Mouse (Mus musculus): ENCODE results near the gene Drd4. TPM values are rescaled to one million over a fixed set of nuclear protein-coding genes. Genes with fewer than 3 reads are reported as not detected.

The Drd4 gene
- total and polyA plus RNA-seq, 3 experiments: not detected

DNA sequence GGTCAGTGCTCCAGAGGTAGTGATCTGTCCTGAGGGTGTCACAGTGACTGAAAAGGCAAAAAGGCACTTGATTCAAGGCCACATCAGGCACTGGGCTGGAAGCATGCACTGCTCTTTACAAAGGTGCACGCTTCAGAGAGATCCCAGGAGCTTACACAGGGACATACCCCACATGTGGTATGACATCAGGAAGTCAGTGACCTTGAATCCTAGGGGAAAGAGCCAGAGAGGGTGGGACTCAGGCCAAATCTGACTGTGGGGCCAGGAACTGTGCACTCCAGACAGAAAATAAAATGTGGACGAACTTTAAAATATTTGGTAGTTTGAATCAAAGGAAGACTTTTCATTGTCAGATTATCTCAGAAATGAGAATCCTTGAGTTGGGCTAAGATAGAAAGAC is 22.6 kb downstream of the Drd4 start:
- in situ Hi-C loops (cut with MboI; ENCODE audit: low pct_ligation_motif_present, low pct_unique_long_range_greater_than_20kb, low sequenced_read_pairs) (no loop called here), dilution Hi-C loops (cut with MboI; ENCODE audit: extremely low pct_ligation_motif_present, extremely low pct_unique_long_range_greater_than_20kb, low sequenced_read_pairs) (no loop called here)
- Histone ChIP-seq H3K9me3 (replicated peaks; ENCODE audit: low read length) (no peaks in the 10 kb centered on the region), H3K4me1 (ENCODE audit: control insufficient read depth in 1 of 2, insufficient read depth in 2 of 2) (peaks cover 2 to 3% of the 10 kb centered on the region in 2 experiments; a peak in 2 of 4 replicates), H3K27ac (ENCODE audit: insufficient read depth, low read depth) (no peak overlapping the region), H3K79me2 (replicated peaks; ENCODE audit: control insufficient read depth, extremely low read depth, insufficient read depth, poor library complexity, severe bottlenecking) (no peaks in the 10 kb centered on the region), H3K4me2 (ENCODE audit: insufficient read depth, low read depth, poor library complexity, severe bottlenecking) (no peak overlapping the region), H3K9ac (ENCODE audit: insufficient read depth, low read depth) (no peak overlapping the region), H3K27me3 (replicated peaks) (no peaks in the 10 kb centered on the region), H3K36me3 (replicated peaks in 1 of 2; ENCODE audit: control insufficient read depth in 1 of 2, insufficient read depth in 1 of 2, low read length in 1 of 2) (peaks cover 62 to 91% of the 10 kb centered on the region in 2 experiments), H3K4me3 (replicated peaks in 1 of 3; ENCODE audit: low read depth in 2 of 3, low read length in 2 of 3, poor library complexity in 1 of 3) (no peak overlapping the region)
- DNase-seq (ENCODE audit: extremely low read depth): no peak
- TF ChIP-seq MXI1 (IDR thresholded peaks at IDR 0.05; ENCODE audit: low read depth, low read length) (no peak), CTCF (conservative IDR thresholded peaks at IDR 0.05 in 1 of 2, IDR thresholded peaks at IDR 0.05 in 1 of 2; ENCODE audit: low read depth in 2 of 2, low read length in 2 of 2) (no peak), E2F4 (IDR thresholded peaks at IDR 0.05; ENCODE audit: insufficient replicate concordance, low read depth, low read length) (no peak), NRF1 (IDR thresholded peaks at IDR 0.05; ENCODE audit: low read depth, low read length) (no peak), CHD2 (IDR thresholded peaks at IDR 0.05; ENCODE audit: low read length) (no peak), MAZ (IDR thresholded peaks at IDR 0.05; ENCODE audit: low read depth, low read length) (no peak), IRF4 (IDR thresholded peaks at IDR 0.05; ENCODE audit: low read depth, low read length) (no peak)

DNA sequence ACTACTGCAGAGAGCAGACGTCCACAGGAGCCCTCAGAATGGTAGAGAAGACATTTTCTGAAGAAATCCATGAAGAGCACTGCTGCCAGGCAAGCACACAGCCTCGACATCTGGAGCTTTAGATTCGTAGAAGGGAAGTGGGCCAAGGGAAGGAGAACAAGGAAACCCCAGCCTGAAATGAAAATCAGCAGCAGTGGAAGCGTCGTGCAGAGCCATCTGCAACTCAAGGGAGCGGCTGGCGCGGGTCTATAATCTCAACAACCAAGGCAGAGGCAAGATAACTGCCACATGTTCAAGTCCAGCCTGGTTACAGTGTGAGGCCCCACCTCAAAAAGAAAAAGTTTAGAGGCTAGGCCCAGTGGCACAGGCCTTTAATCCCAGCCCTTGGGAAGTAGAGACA is 23.3 kb downstream of the Drd4 start:
- no peak overlapping the region for H3K4me3 ChIP-seq (replicated peaks in 1 of 3; ENCODE audit: low read depth in 2 of 3, low read length in 2 of 3, poor library complexity in 1 of 3)
- in situ Hi-C loops (cut with MboI; ENCODE audit: low pct_ligation_motif_present, low pct_unique_long_range_greater_than_20kb, low sequenced_read_pairs) (loop anchor here (5.0 kb wide), 1 partner anchor 38 kb away; the partner anchor contains the start of genes Cdhr5 and Sct), dilution Hi-C loops (cut with MboI; ENCODE audit: extremely low pct_ligation_motif_present, extremely low pct_unique_long_range_greater_than_20kb, low sequenced_read_pairs) (no loop called here)
- H3K4me2 ChIP-seq (ENCODE audit: insufficient read depth, low read depth, poor library complexity, severe bottlenecking): no peak overlapping the region
- H3K4me1 ChIP-seq (ENCODE audit: control insufficient read depth in 1 of 2, insufficient read depth in 2 of 2): peaks cover 0 to 3% of the 10 kb centered on the region in 2 experiments; a peak in 1 of 4 replicates
- H3K27ac ChIP-seq (ENCODE audit: insufficient read depth, low read depth): no peak overlapping the region
- peaks cover 59 to 91% of the 10 kb centered on the region in 2 experiments for H3K36me3 ChIP-seq (replicated peaks in 1 of 2; ENCODE audit: control insufficient read depth in 1 of 2, insufficient read depth in 1 of 2, low read length in 1 of 2)
- H3K9me3 ChIP-seq (replicated peaks; ENCODE audit: low read length): no peaks in the 10 kb centered on the region
- TF ChIP-seq USF1 (IDR thresholded peaks at IDR 0.05; ENCODE audit: low read depth, low read length) (no peak), HCFC1 (IDR thresholded peaks at IDR 0.05; ENCODE audit: low read depth, low read length) (no peak), CTCF (conservative IDR thresholded peaks at IDR 0.05 in 1 of 2, IDR thresholded peaks at IDR 0.05 in 1 of 2; ENCODE audit: low read depth in 2 of 2, low read length in 2 of 2) (no peak), ELF1 (IDR thresholded peaks at IDR 0.05; ENCODE audit: low read depth, low read length) (no peak), RCOR1 (conservative IDR thresholded peaks at IDR 0.05; ENCODE audit: low read depth, low read length) (no peak), MAX (IDR thresholded peaks at IDR 0.05; ENCODE audit: low read length) (no peak), ZMIZ1 (IDR thresholded peaks at IDR 0.05; ENCODE audit: low read depth, low read length) (no peak), CHD2 (IDR thresholded peaks at IDR 0.05; ENCODE audit: low read length) (no peak), TBP (conservative IDR thresholded peaks at IDR 0.05; ENCODE audit: low read depth, low read length) (no peak), MEF2A (IDR thresholded peaks at IDR 0.05; ENCODE audit: borderline replicate concordance, low read depth, low read length) (no peak), CHD1 (IDR thresholded peaks at IDR 0.05; ENCODE audit: low read depth, low read length) (no peak), KAT2A (IDR thresholded peaks at IDR 0.05; ENCODE audit: insufficient replicate concordance, low read length) (no peak)
- no peak for DNase-seq (ENCODE audit: extremely low read depth)
- H3K9ac ChIP-seq (ENCODE audit: insufficient read depth, low read depth): no peak overlapping the region
- H3K27me3 ChIP-seq (replicated peaks): no peaks in the 10 kb centered on the region
- no peaks in the 10 kb centered on the region for H3K79me2 ChIP-seq (replicated peaks; ENCODE audit: control insufficient read depth, extremely low read depth, insufficient read depth, poor library complexity, severe bottlenecking)
